17 mouse cellular contexts compared by ENCODE assay signal in the genomic region with DNA sequence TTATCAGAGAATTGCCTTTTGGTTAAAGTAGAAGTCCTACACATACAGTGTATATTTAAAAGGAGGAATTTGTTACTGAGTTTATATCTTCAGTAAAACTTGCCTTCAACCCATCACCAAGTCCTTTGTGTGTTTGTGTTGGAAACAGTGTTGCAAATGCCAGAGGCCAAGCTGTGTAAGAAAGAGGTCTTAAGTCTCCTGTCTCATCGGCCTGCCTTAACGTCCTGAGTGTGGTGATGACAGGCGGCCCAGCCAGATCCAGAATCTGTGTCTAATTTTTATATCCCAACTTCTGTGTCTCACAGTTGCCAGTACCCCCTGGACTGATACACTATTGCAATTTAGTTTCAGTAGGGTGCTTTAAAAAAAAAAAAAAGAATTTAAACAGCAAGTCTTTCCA.
"Had no signal": no experiment of that assay in that cellular context is flagged by ENCODE, and none has a peak within 500 bp of the region (broad histone marks: within the 10 kb centered on the region; RNA-seq: fewer than 3 reads in every experiment).

No protein-coding gene starts in this region.

- DNase-seq: cerebellum, adult 2 months; cerebellum, adult 8-10 months; cerebellum, adult 9-10 months; cerebellum, adult 9-11 months; cerebellum, postnatal 10 days; cerebellum, postnatal 14 days; cerebellum, postnatal 25 days; cerebellum, postnatal 36 days; embryo, embryonic 11 days; forebrain, postnatal 0 days; gastrocnemius, adult 2 months; gastrocnemius, postnatal 10 days; gastrocnemius, postnatal 14 days; gastrocnemius, postnatal 25 days; gastrocnemius, postnatal 36 days; heart, adult 18-20 months; heart, adult 2 months had no signal
